Mouse (Mus musculus) bone marrow, adult 2 months (tissue): ENCODE measurements around the gene Rad51b.

Experiments used
- CTCF ChIP-seq: fragments of 200-500 bp; IDR thresholded peaks from 2 replicates; pipeline ENCODE4 v1.5.1; 2011; ENCODE audit warnings: low read length, control low read depth; ENCODE audit not compliant: control insufficient read depth, insufficient read depth
- POLR2A ChIP-seq: fragments of 200-500 bp; IDR thresholded peaks from 2 replicates; pipeline ENCODE4 v1.6.1; 2011; ENCODE audit warnings: low read depth, mild to moderate bottlenecking, control low read depth, low read length, borderline replicate concordance; ENCODE audit not compliant: control insufficient read depth

DNA sequence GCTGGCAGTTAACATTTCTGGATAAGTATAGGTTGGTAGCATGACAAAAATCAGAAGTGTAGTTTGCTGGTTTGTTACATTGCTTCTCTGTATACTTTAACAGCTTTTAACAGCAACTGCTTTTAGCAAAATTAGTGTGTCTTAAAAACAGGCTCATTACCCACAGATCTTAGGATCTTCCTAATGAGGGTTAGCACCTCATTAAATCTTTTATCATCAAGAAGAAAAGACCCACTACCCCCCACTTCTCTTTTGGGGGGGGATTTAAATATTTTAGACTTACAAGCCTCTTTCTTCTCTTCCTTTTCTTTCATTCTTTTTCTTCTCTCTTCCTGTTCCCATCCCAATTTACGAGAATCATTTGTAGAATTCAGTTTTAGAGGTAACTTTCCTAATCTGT lies 207.6 kb downstream of the Rad51b start:
- TF ChIP-seq POLR2A (no peak), CTCF (no peak)
